Mouse (Mus musculus): ENCODE measurements at regions not wholly inside any gene's neighbourhood (a gene's known extent, or its start where the extent isn't known, plus 50 kb on each side); places are given as distances from the start of the nearest gene placed in this dataset.

DNA sequence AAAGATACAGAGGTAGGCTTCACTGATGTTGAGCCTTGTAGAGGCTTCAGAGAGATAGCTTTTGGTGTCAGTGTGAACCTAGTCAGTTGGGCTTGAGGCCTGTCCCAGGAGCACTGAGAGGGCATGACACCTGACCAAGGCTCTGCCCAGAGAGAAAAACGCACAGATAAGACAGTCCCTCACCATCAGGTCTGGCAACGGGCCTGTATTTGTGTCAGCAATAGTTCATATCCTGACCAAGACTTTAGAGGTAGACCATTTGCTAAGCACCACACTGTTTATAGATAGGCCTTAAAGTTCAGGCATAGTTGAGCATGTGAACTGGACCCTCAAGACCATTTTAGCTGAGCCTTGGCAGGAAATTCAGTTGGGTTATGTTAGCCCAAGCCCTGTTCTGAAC, 60.4 kb upstream of the C2cd4b start:
- DNase-seq (ENCODE audit: low spot score in 2 of 2), result no peak

DNA sequence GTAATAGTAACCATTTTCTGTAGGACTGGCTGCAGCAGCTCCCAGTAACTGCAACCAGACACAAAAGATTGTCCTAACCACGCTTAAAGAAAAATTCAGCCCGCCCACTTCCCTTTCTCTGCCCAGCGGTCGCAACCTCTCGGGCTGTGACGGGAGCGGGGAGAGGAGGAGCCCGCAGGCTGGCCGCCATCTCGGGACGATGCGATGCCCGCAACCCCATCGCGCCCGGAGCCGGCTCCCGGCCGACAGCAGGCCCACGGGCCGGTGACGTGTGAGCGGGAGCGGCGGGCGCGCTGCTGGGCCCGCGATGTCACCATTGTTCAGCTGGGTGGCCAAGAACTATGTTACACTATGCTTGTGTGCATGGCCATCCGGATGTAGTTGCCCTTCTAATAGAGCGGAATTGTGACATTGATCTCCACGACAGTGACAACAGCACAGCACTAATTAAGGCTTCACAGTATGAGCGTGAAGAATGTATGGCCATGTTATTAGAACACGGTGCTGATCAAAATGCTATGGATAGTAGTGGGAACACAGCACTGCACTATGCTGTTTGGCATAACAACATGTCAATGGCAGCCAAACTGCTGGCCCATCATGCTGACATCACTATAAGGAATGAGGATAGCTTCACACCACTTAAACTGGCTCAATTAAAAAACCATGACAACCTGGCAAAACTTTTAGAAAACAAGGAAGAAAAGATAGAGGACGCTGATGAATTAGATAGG, 59.2 kb upstream of the C2cd4b start:
- DNase-seq (ENCODE audit: low spot score in 2 of 2), result no peak

DNA sequence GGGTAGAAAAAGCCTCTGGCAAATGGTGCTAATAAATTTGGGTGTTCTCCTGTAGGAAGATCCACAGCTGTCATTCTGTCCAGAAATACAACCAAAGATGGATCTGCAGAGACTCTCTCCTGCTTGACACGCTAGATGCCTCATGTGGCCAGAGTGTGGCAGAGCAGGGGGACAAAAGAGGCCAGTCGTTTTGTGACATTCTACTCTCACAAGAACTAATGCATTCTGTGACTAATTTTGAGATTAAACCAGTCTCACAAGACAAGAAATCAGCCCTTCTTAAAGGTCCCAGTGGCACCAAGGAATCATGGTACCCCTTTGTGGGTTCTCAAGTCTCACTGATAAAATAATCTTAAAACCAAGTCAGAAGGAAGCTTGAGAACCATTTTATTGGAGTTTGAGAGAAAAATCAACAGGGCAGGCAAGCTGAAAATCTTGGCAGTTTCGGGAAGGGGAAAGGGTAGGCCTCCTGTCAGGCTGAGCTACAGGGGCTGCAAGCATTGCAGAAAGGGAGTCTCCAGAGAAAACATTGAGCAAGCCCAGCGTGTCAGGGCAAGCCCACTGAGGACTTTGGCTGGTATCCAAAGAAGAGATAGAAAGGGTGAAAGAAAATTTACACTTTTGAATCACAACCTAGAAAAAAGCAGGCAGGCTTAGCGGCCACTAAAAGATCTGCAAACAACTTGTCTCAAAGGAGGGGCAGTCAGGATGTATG, 50.8 kb upstream of the C2cd4b start:
- DNase-seq (ENCODE audit: low spot score in 2 of 2), result no peak
